Mouse (Mus musculus): Measurements from ENCODE around the gene Prmt8.

Gene Prmt8

DNA sequence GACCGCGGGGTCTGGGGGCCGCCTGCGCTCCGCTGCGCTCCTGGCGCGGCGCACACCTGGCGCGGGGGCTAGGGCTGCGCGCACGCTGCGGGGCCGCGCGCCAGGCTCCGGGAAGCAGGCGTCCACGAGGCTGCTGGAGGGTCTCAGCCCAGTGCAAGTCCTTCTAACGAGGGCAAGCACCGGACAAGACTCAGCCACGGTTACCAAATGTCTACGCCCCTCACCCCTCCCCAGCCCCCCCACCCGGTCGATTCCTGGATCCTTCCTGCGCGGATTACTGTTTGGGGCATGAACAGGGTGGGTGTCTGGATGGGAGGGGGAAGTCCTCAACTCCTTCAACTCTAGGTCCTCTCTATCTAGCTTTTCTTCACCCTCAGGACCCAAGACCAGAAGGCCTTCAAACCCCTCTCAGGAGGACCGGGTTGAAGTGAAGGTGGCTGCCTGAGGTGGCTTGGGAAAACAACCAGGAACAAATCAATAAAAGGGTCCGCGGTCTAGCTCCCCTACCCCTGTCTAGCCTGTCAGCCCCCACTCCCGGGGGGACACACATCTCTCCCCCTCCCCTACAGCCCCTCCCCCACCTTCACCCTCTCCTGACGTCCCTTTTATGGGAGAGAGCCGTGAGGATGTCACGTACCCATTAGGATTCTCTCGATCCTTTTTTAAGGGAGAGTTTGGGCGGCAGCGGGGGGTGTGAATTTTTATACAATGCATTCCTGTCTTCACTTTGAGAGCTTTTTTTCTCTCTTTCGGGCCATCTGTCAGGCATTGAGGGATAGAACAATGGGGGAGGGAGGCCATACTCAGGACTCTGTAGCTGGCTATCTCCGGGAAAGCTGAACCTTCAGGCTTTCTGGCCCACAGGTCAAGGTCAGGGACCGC lies at the start of gene Prmt8:
Gene Prmt8, minus strand, starts transcription at position 198 of the 882 bp plus-strand sequence.
- DNase-seq (ENCODE audit: low read depth), result no peak

DNA sequence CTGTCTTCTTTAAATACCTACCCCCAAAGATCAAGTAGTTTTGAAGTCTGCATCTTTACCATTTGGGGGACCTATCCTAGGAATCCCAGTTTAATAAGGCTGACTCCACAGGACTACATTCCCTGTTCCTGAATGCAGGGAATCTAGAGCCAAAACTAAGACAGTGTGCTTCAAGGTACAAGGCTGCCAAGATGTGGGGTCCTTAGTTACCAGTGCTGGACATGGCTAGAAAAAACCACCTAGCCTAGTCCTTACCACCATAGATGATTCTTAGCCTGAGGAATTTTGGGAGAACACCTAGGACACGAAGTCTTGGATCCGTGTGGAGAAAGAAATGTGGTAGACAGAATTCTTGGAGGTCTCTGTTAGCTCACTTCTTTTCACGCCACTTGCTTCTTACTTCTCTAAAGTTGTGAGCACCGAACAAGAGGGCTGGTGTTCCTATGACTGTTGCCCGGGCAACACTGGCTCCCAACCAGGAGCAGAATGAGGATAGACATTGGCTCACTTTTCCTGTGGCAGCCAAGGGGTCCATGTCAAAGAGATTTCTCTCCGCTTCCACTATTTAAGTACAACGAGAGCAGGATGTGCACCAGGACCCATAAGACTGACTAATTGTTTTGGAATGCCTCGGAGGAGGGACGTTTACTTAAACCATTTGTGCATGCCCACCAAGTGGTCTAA lies 33.9 kb upstream of the Prmt8 start:
- no peak for DNase-seq (ENCODE audit: low read depth)

DNA sequence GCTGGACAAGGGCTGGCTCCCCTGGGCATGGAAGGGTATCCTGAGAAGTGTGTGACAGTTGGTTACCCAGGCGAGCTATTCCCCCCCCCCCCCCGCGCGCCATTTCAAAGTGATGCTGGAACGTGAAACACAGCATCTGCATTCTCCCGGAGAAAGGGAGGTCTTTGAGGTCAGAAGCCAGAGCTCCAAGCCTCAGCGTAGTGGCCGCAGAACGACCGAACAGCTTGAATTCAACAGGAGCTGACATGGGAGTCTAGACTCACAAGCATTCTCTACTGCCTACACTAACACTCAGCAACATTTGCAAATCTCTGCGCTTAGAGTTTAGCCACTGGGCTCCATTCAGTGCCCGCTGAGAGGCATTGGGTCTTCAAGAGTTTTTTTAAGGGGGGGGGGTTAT lies 32.9 kb upstream of the Prmt8 start:
- DNase-seq (ENCODE audit: low read depth), result no peak

DNA sequence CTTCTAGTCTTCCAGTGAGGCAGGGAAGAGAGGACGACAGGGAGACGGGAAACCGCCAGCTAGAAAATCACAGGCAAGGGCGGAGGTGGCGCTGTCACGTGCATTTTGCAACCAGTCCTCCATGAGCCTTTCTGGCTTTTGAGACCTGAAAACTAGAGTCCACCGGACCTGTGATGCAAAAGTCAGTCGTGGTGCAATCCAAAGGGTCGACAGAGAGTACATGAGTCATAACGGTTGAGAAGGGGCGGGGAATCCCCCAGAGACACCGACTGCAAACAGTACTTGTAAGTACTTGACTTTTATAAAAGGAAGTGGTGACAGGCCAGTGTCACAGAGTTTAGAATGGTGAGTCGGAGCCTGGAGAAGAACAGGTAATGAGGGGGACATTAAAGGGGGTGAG lies 20.8 kb upstream of the Prmt8 start:
- DNase-seq (ENCODE audit: low read depth), result peak; percentile 50

- DNase-seq (ENCODE audit: low read depth), result no peak
Observed at GRCm38 (mm10) chr6:127770806-127771205, 1.5 kb upstream of the Prmt8 start.

- DNase-seq (ENCODE audit: low read depth), result no peak
Observed at GRCm38 (mm10) chr6:127768621-127769274, 524 bp downstream of the Prmt8 start.

DNA sequence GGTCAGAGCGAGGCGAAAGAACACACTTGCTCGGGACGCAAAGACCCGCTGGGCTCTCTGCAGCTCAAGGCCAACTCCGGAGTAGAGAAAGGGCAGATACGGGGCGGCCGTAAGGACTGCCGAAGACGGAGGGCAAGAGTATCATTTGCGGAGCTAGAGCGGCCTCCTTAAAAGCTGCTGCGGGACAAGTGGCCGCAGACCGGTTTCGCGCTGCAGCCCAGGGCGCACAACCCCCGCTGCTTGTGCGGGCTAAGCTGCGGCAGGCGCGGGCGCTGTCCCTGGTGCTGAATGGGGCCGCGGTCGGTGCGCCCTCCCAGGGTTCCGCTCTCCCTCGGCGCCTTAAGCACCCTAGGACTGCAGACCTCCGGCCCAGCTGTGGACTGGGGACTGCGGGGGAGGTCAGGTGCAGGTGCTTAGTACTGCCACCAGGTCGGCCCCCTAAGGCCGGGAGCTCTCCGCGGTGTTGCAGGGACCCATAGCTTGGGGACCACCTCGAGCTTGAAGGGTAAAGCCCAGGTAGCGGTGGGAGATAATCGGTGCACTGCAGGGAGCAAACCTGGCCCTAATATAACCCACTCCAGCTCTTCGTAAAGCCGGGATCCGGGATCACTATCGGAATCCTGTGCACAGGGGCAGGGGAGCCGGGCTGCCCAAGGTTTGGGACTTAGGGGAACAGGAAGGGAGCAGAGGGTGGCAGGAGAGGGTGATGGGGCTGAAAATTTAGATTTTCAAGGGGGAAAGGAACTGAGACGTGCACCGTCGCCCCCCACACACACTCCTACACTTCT lies 1.4 kb downstream of the Prmt8 start:
- no peak for DNase-seq (ENCODE audit: low read depth)

DNA sequence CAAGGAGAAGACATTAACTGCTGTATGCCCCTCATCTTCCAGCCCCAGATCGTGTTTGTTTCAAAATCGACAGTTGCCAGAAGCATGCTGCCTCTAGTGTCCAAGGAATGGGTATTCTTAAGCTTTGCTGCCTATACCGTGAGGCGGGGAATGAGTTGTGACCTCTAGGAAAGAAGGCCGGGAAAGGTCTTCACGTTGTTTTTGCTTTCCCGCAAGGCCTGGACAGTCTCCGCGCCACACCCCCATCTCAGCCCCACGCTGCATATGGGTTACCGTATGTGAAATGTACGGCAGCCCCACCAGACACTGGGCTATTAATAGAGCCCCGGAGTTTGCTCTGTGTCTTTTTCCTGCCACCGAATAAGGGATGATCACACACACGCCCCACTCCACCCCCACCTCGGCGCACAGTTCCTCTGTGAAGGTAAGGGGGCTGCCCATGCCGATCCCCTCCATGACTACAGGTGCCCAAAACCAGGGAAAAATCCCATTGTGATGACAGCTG lies 2.0 kb downstream of the Prmt8 start:
- no peak for DNase-seq (ENCODE audit: low read depth)

DNA sequence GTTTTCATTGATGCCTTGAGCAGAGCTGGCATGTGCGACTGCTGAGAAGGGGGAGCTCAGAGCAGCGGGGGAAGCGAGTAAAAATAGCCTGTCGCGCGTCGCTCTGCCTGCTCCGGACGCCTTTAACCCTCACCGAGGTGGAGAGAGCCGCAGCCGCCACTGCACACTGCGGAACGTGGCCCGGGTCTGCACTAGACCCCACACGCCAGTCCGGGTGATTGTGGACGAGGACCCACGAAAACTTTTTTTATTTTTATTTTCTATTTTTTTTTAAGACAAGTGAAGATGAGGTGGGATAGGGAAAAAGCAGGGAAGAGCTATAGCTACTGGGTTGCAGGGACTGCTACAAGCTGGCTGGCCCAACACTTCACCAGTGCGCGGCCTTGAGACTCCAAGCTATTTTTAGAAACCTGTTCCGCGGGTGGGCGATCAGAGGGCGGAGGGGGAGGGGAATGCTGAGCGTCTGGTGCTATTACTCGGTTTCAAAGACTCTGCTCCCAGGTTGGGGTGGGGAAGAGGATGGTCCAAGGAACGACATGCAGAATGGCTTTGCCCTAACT lies 2.6 kb downstream of the Prmt8 start:
- DNase-seq (ENCODE audit: low read depth), result no peak

GRCm38 (mm10) chr6:127766041-127766604 lies 3.1 kb downstream of the Prmt8 start:
- DNase-seq (ENCODE audit: low read depth), result no peak

GRCm38 (mm10) chr6:127765573-127765972 lies 3.7 kb downstream of the Prmt8 start:
- no peak for DNase-seq (ENCODE audit: low read depth)

DNA sequence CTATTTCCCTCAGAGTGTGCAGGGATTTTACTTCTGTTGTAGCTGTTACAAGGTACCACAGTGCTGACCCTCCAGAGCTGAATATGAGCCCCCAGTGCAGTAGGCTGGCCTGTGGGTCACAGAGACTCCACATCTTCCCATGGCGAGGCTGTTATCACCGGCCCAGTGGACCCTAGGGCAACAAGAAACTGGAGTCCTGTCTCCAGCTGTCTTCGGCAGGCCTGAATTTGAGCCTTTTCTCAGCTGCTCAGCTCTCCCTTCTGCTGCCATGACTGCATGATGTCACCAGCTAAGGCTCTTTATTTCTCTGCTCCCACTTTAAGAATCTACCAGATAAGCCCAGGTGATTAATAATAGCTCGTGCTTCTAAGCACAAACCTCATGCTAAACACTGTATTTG lies 11.0 kb downstream of the Prmt8 start:
- DNase-seq (ENCODE audit: low read depth), result no peak

DNA sequence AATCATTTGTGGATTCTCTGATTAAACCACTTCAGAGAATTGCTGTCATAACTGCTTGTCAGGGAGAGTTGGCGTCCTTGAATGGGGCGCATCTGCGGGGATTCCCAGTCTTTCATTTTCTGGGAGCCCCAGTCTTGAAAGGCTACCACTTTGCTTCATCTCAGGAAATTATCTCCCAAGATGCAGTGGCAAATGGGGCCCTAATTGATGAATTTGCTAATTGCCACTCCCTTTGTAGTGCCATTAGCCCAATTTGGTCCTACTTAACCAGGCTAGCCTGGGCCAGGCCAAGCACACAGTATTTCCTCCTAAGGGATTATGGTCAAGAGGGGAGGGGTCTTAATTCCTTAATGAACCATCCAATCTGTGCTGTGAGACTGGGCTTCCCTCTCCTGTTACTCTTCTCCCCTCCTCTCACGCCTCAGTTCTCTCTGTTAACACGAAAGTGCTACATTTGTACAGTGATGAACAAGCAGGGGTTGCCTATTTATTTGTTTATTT lies 11.6 kb downstream of the Prmt8 start:
- no peak for DNase-seq (ENCODE audit: low read depth)

- DNase-seq (ENCODE audit: low read depth), result no peak
Observed at GRCm38 (mm10) chr6:127756856-127757255, 12.4 kb downstream of the Prmt8 start.

GRCm38 (mm10) chr6:127753228-127753627 lies 16.0 kb downstream of the Prmt8 start:
- no peak for DNase-seq (ENCODE audit: low read depth)

DNA sequence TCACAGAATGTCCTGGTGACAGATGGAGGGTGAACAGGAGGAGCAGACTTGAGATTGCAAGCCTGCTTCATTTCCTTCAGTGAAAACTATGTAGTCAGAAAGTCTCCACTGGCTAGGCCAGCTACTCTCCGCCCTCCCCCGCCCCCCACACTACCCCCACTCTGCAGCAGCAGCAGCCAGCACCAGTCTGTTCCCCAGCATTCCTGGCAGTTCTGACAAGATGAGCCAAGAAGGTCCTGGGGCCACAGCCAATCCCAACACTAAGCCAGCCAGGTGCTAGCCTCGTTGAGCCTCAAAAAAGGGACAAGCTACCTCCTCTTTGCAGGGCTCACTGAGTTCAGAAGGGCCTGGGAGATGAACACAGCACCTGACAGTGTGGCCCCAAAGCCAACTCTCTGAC lies 16.6 kb downstream of the Prmt8 start:
- peak; percentile 39 for DNase-seq (ENCODE audit: low read depth)

- no peak for DNase-seq (ENCODE audit: low read depth)
Observed at GRCm38 (mm10) chr6:127751499-127751898, 17.8 kb downstream of the Prmt8 start.

DNA sequence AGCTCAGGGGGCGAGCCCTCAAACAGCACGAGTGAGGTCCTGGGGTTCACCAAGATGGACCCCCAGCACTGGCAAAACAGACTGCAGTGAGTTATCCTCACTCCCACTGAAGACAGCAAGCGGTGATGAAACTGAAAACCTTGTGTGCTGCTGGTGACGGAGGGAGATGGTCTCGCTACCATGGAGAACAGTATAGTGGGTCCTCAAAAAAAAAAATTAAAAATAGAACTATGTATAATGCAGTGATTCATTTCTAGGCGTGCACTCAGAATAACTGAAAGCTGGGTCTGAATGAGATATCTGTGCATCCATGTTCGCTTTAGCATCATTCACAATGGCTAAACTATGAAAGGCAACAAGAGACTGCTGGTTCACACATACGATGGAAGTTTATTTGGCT lies 20.5 kb downstream of the Prmt8 start:
- DNase-seq (ENCODE audit: low read depth), result no peak

DNA sequence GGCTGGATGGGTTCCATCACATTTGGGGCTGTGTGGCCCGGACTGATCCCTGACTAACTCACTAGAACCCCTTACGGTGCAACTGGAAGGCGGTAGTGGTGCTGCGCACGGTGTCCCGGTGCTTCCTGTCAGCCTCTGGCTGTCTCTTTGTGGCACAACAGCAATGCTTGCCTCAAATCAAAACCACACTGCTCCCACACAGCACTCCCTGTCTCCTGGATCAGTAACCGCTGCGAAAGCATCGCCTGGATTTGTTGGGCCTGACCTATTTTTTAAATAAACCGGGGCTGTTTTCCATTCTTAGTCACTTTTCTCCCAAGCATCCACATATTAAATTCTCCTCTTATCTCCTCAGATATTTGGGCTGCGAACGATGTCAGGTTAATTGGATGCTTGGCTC lies 27.0 kb downstream of the Prmt8 start:
- no peak for DNase-seq (ENCODE audit: low read depth)

- DNase-seq (ENCODE audit: low read depth), result no peak
Observed at GRCm38 (mm10) chr6:127741162-127741561, 28.1 kb downstream of the Prmt8 start.

- no peak for DNase-seq (ENCODE audit: low read depth)
Observed at GRCm38 (mm10) chr6:127740711-127741110, 28.6 kb downstream of the Prmt8 start.
